Mouse (Mus musculus) kidney, embryonic 14.5 days (tissue): ENCODE data around the gene Rras. TPM values are rescaled to one million over a fixed set of nuclear protein-coding genes. Genes with fewer than 3 reads are reported as not detected.

Source experiments
- ATAC-seq: fragments of 200-750 bp; cut with Nextera tagmentation; 2 replicates; pipeline ENCODE4 v1.8.0; 2017; ENCODE audit warnings: moderate number of reproducible peaks, mild to moderate bottlenecking, moderate TSS enrichment, moderate library complexity; ENCODE audit not compliant: low FRiP score, low TSS enrichment
- H3K27ac ChIP-seq: fragments of 300-500 bp; sonication (generic); 2 replicates; pipeline ENCODE4 v1.5.1; 2014; ENCODE audit warnings: low read depth, mild to moderate bottlenecking, low read length, moderate library complexity, mixed read lengths
- H3K27me3 ChIP-seq: fragments of 300-500 bp; sonication (generic); 2 replicates; pipeline ENCODE4 v1.6.1; 2014; ENCODE audit warnings: mild to moderate bottlenecking, low read length; ENCODE audit not compliant: control insufficient read depth, insufficient read depth
- H3K36me3 ChIP-seq: fragments of 300-500 bp; sonication (generic); 2 replicates; pipeline ENCODE4 v1.6.1; 2014; ENCODE audit warnings: low read length, mixed read lengths; ENCODE audit not compliant: control insufficient read depth, insufficient read depth
- H3K4me1 ChIP-seq: fragments of 300-500 bp; sonication (generic); 2 replicates; pipeline ENCODE4 v1.6.1; 2014; ENCODE audit warnings: low read length, mixed read lengths; ENCODE audit not compliant: control insufficient read depth, insufficient read depth
- H3K4me2 ChIP-seq: fragments of 300-500 bp; sonication (generic); replicated peaks from 2 replicates; pipeline ENCODE4 v1.6.1; 2014; ENCODE audit warnings: low read depth, mild to moderate bottlenecking, low read length
- H3K4me3 ChIP-seq: fragments of 300-500 bp; sonication (generic); 2 replicates; pipeline ENCODE4 v1.5.1; 2014; ENCODE audit warnings: mild to moderate bottlenecking, low read length
- H3K9ac ChIP-seq: fragments of 300-500 bp; sonication (generic); 2 replicates; pipeline ENCODE4 v1.6.1; 2014; ENCODE audit warnings: low read depth, mild to moderate bottlenecking, low read length, moderate library complexity
- H3K9me3 ChIP-seq: fragments of 300-500 bp; sonication (generic); 2 replicates; pipeline ENCODE4 v1.6.1; 2016; ENCODE audit warnings: low read length; ENCODE audit not compliant: control insufficient read depth
- WGBS: fragments of 180-500 bp; shearing (Covaris S2); extraction: QIAGEN DNeasy Blood & Tissue Kit; methylation state at CpG from one replicate; pipeline ENCODE4 v1.1.7; 2014; 5-methylcytosine and 5-hydroxymethylcytosine counted together
- polyA plus RNA-seq: library from polyadenylated mRNA; unstranded; fragments of >200 nt; fragmentation: Nextera tagmentation; extraction: Ambion mirVana; gene quantifications from 2 replicates; pipeline ENCODE4 v1.2.1, GENCODE M21; 2014

Gene Rras
- polyA plus RNA-seq, 1 experiment from 2014 or later = 31.8 TPM

DNA sequence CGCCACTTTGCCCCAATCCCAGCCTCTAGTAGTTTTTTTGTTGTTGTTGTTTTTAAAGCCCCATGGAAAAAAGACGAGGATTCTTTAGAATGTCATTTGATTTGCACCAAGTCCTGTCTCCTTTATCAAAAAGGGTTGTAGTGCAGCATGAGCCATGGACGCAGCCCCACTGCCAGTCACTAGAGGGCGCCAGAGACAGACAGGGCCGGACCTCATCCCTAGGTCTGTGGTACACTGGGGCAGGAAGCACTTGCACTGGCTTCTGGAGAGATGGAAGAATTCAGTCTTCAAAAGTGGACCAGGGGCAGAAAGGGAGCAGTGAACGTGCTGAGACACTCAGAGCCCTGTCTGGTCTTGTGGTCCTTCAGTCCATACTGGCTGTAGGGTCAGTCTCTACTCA, 34.7 kb upstream of the Rras start:
- no peak overlapping the region; the same call in 1 of the 2 replicates for H3K4me3 ChIP-seq

DNA sequence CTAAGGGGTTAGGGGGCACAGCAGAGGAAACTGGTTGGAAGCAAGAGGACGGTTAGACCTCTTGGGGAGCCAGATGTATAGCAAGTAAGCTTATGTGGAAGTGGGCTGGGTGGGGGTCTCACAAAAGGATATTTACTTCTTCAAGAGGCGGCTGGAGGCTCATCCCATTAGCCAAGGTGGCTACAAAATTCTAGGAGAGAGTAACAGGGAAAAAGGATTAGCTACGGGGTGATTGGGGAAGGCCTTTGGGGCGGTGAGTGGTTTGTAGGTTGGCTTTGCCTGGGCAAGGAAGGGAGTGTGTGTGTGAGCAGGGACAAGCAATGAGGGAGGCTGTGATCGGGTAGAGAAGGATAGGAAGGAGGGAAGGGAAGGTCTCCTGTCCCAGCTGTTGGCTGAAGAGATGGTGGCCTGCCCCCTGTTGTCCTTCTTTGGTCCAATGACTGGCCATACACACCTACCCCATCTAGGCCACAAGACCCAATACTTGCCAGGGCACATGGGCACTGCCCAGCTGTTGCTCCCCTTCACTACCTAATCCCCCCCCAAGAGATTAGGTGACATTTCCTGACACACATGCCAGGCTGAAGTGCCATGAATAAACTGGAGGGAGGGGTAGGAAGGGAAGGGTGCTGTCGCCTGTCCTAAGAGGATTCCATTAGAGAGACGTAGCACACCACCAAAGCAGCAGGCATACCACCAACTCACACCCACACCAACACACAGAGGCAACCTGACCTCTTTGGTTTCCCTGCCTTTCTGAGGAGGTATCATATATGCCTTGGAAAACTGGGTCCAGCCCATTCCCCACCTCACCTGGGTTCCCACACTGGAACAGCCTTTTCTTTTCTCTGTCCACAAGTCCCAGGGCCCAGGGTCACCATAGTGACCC, 33.6 kb upstream of the Rras start:
- Histone ChIP-seq H3K4me1 (peaks cover 24% of the 10 kb centered on the region), H3K4me2 (peak overlapping the region; percentile 55), H3K9ac (peak overlapping the region; percentile 99; the same call in 1 of the 2 replicates), H3K27me3 (no peaks in the 10 kb centered on the region), H3K9me3 (no peaks in the 10 kb centered on the region), H3K4me3 (peak overlapping the region; percentile 97), H3K36me3 (peaks cover 46% of the 10 kb centered on the region), H3K27ac (peak overlapping the region; percentile 24; the same call in 1 of the 2 replicates)
- ATAC-seq = no peak
- 73% methylated on average over 7 of the region's 7 CpGs for WGBS

More for the DNA sequence above, 34.7 kb upstream of the Rras start:
- Histone ChIP-seq H3K9ac (no peak overlapping the region), H3K4me1 (peaks cover 17% of the 10 kb centered on the region), H3K4me2 (no peak overlapping the region), H3K9me3 (no peaks in the 10 kb centered on the region), H3K36me3 (peaks cover 55% of the 10 kb centered on the region), H3K27ac (no peak overlapping the region), H3K27me3 (no peaks in the 10 kb centered on the region)
- WGBS = 35% methylated on average over 6 of the region's 6 CpGs
- no peak for ATAC-seq

DNA sequence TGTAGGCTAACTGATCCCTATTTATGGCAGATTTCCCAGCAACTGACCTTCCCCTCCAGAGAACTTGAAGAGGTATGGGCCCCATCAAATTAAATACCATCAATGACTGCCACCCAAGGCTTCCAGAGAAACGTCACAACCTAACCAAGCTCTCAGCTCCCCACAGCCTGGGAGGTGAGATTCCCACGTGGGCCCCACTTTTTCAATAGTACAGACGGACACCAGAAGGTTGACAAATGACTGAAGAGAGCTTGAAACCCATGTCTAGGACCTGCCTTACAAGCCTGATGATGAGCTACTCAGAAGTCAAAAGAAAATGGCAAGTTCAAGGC, 33.0 kb upstream of the Rras start:
- H3K9me3 ChIP-seq = no peaks in the 10 kb centered on the region
- H3K4me2 ChIP-seq = peak overlapping the region; percentile 55
- no peak for ATAC-seq
- WGBS = 36% methylated on average over 3 of the region's 3 CpGs
- peaks cover 26% of the 10 kb centered on the region for H3K4me1 ChIP-seq
- H3K36me3 ChIP-seq = peaks cover 43% of the 10 kb centered on the region
- peak overlapping the region; percentile 97 for H3K4me3 ChIP-seq
- H3K27me3 ChIP-seq = no peaks in the 10 kb centered on the region
- peak overlapping the region; percentile 99; the same call in 1 of the 2 replicates for H3K9ac ChIP-seq
- H3K27ac ChIP-seq = peak overlapping the region; percentile 8; the same call in 1 of the 2 replicates

DNA sequence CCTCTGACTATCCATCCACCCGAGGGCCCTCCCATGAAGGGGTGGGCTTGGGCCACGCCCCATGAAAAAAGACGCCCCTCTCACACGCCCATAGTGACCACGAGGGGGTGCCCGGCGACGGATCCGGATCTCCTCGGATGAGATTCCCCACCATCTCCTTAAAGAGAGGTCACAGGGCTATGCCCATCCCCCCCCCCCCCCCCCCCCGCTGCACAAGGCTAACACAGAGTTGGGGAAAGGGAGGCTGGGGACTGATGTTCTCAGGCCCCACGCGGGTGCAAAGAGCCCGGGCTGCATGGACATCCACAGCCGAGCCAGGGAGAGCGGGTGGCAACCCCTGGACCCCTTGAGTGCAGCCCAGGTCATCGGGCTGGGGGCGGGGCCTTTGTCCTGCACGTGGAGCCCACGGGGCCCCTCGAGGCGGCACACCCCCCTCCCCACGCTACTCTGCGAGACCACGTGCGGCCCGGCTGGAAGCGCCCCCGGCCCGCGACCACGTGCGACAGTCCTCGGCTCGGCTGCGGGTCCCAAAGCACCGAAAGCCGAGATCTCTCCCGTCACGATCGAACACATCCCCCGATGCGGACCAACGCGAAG, 32.1 kb upstream of the Rras start:
- Histone ChIP-seq H3K4me1 (peaks cover 26% of the 10 kb centered on the region), H3K27ac (peak overlapping the region; percentile 98), H3K4me2 (peak overlapping the region; percentile 55), H3K36me3 (peaks cover 35% of the 10 kb centered on the region), H3K9ac (peak overlapping the region; percentile 99), H3K9me3 (no peaks in the 10 kb centered on the region), H3K27me3 (no peaks in the 10 kb centered on the region), H3K4me3 (peak overlapping the region; percentile 97)
- peak; percentile 33 for ATAC-seq
- whole genome bisulfite sequencing = 0% methylated on average over 25 of the region's 45 CpGs

DNA sequence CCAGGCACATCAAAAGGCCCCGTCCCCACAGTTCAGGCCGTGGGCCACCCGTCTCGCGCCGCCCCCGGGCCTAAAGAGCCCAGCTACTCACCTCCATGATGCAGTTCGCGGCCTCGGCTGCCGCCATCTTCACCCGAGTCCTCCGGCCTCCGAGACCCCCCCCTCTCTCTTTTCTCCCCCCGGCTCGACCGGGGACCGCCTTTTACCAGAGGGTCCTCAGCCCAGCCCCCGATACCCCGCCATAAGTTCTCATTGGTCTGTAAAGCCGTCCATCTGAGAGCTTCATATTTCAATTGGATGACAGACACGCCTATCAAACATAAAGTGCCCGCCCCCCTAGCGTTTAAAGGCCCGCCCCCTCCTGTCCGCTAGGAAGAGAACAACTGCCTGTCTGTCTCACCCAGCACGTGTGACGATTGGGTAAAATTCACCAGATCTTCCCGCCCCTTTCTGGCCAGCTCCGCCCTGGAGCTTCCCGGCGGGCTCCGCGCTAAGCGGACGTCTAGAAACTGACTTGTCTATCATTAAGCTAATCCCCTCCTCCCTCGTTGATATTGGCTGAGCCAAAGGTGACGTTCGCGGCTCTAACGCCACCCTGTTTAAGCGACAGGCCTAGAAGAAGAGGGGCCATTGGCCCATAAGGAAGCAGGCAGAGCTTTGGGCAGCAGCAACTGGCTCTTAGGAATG, 31.4 kb upstream of the Rras start, which contains the start of gene Prmt1:
Gene Prmt1, minus strand, starts transcription at position 377 of the 687 bp plus-strand sequence.
- no peaks in the 10 kb centered on the region for H3K27me3 ChIP-seq
- ATAC-seq = peak; percentile 96
- no peaks in the 10 kb centered on the region for H3K9me3 ChIP-seq
- peak within 1 kb of the TSS; percentile 99 for H3K9ac ChIP-seq
- under 1% methylated on average over 42 of the region's 42 CpGs for WGBS
- peak within 1 kb of the TSS; percentile 98 for H3K27ac ChIP-seq
- H3K4me2 ChIP-seq = peak within 1 kb of the TSS; percentile 68
- peaks cover 26% of the 10 kb centered on the region for H3K4me1 ChIP-seq
- peak within 1 kb of the TSS; percentile 97 for H3K4me3 ChIP-seq
- H3K36me3 ChIP-seq = peaks cover 30% of the 10 kb centered on the region

DNA sequence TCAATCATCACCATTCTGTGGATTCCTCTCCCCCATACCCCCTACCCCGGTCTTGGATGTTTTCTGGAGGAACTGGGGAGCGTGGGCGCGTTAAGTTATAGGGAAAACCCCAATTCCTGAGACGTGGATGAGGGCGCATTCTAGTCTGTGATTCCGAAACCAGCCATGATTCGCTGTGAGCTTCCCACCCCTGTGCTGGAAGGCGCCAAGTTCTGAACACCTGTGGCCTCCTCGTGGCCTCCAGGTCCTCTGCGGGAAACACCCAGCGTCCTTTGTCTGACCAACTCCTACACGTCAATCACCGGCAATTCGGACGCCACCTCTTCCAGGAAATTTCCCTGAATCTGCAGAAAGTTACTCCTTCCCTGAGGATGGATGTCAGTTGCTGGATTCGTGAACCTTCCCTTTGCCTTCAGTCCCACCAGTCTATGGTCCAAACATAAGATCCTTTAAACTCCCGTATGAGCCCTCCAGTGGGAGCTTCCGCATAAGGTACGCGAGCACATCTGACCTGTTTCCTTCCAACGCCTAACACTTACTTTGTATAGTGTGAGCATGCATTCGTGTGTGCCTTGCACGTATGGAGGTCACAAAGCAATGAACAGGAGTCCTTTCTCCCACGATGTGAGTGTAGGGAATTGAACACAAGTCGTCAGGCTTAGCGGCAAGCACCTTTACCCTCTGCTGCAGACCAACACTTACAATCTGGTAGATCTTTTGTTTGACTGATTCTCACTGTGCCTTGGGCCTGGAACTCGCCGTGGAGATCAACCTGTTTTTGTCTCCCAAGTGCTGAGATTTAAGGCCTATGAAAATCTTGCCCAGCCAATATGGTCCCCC, 30.7 kb upstream of the Rras start:
- peak; percentile 21 for ATAC-seq

DNA sequence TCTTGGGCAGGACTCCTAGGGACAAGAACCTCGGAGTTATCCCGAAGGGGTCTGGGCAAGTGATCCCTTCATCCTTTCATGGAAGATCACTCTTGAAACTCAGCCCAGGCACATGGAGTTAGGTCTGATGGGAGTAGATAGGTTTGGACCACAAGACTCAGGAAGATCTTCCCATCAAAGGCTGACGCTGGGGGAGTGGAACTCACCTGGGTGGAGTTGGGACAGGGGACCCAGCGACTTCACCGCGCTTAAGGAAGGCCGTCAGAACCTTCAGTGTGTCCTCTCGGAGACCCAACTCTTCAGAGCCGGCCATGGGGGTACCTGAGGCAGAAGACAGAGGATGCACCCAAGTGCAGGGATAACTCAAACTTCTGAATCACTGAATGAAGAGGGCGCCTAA, 21.1 kb upstream of the Rras start:
- H3K4me2 ChIP-seq = peak overlapping the region; percentile 91
- no peaks in the 10 kb centered on the region for H3K9me3 ChIP-seq
- H3K4me3 ChIP-seq = peak overlapping the region; percentile 79
- H3K27ac ChIP-seq = peak overlapping the region; percentile 51; the same call in 1 of the 2 replicates
- H3K36me3 ChIP-seq = peaks cover 64% of the 10 kb centered on the region
- H3K9ac ChIP-seq = peak overlapping the region; percentile 77
- no peak for ATAC-seq
- WGBS = 13% methylated on average over 10 of the region's 10 CpGs
- H3K27me3 ChIP-seq = no peaks in the 10 kb centered on the region
- peaks cover 26% of the 10 kb centered on the region for H3K4me1 ChIP-seq

More for the DNA sequence above, 30.7 kb upstream of the Rras start:
- H3K9me3 ChIP-seq = no peaks in the 10 kb centered on the region
- H3K4me2 ChIP-seq = peak overlapping the region; percentile 68
- H3K9ac ChIP-seq = peak overlapping the region; percentile 82
- peak overlapping the region; percentile 97 for H3K4me3 ChIP-seq
- peaks cover 26% of the 10 kb centered on the region for H3K4me1 ChIP-seq
- WGBS = under 1% methylated on average over 29 of the region's 29 CpGs
- H3K27me3 ChIP-seq = no peaks in the 10 kb centered on the region
- H3K27ac ChIP-seq = peak overlapping the region; percentile 96
- peaks cover 30% of the 10 kb centered on the region for H3K36me3 ChIP-seq

DNA sequence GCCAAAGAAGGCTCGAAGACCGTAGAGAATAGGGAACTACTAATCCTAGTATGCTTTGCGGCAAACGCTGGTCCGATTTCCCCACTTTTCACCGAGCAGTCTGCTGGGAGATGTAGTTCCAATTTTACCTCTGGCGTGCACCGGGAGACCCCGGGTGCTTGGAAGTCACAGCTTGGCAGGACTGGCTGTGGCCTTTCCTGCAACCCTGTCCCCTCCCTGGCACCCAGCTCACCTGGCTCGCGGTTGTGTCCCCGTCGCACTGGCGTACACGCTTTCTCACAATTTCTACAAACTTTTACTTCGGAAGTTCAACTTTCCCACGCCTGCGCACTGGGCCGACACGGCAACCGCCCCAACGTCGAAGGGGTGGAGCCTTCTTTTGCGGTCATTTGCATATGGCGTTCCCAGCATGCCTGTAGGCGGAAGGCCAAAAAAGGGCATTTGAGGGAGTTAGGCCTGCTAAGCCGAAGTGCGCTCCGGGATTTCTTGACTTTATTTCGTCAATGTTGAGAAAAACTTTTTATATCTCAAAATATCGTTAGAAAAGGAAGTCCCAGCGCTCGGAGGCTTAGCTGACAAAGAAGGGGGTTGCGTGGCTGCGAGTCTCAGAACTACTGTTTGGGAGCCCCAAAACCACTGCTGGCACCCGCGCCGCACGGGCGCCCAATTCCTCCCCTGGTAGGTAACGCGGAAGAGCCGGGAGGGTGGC, 20.4 kb upstream of the Rras start, which contains the start of gene Irf3:
Gene Irf3, plus strand, starts transcription at position 418 of the 709 bp plus-strand sequence.
- H3K9me3 ChIP-seq = no peaks in the 10 kb centered on the region
- peaks cover 28% of the 10 kb centered on the region for H3K4me1 ChIP-seq
- H3K4me2 ChIP-seq = peak within 1 kb of the TSS; percentile 91
- peak within 1 kb of the TSS; percentile 77 for H3K9ac ChIP-seq
- no peaks in the 10 kb centered on the region for H3K27me3 ChIP-seq
- WGBS = under 1% methylated on average over 43 of the region's 43 CpGs
- peak within 1 kb of the TSS; percentile 78 for H3K27ac ChIP-seq
- peak; percentile 92 for ATAC-seq
- peaks cover 64% of the 10 kb centered on the region for H3K36me3 ChIP-seq
- H3K4me3 ChIP-seq = peak within 1 kb of the TSS; percentile 79
